Mouse (Mus musculus) E14TG2a.4 (cell line): ENCODE data around the gene Grb7.

Experiments
- CTCF ChIP-seq: conservative IDR thresholded peaks from 2 replicates; pipeline ENCODE4 v1.5.1; 2014; ENCODE audit warnings: low read length
- NANOG ChIP-seq: IDR thresholded peaks from 2 replicates; pipeline ENCODE4 v1.6.1; 2014; ENCODE audit warnings: borderline replicate concordance, low read length, mixed read lengths
- POU5F1 ChIP-seq: IDR thresholded peaks from 2 replicates; pipeline ENCODE4 v1.6.1; 2014; ENCODE audit warnings: low read length, borderline replicate concordance

DNA sequence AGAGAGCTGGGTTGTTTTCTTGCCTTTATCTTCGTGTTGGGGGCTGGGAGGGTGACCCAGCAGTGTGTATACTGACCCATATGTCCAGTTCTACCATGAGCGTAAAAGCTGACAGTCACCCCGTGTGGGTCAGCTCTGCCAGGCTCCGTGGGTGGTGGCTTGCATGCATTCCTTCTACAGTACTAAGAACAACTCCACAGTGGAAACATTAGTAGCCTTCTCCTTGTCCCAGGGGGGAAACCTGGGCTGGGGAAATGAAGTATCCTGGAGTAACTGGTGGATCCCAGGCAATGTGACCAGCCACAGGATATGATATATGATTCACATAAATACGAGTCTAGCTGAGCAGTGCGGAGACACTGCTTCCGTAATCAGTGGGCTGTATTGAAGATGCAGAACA, 32.5 kb upstream of the Grb7 start:
- TF ChIP-seq CTCF: no peak
- TF ChIP-seq POU5F1: no peak
- no peak for TF ChIP-seq NANOG
